In genomic region chr6:94222253-94222652, GRCm38 (mm10) we compare ENCODE assay signal across 26 mouse cellular contexts.
"Had no signal": no experiment of that assay in that cellular context is flagged by ENCODE, and none has a peak within 500 bp of the region (broad histone marks: within the 10 kb centered on the region; RNA-seq: fewer than 3 reads in every experiment).

No protein-coding gene starts in this region.

- H3K4me3 ChIP-seq: heart, embryonic 10.5 days; heart, embryonic 12.5 days; heart, embryonic 15.5 days; hindbrain, embryonic 13.5 days; hindbrain, embryonic 15.5 days; kidney, embryonic 15.5 days; limb, embryonic 13.5 days; limb, embryonic 15.5 days; liver, embryonic 12.5 days had no signal

- H3K4me1 ChIP-seq: hindbrain, embryonic 15.5 days had no signal

- H3K36me3 ChIP-seq: heart, embryonic 10.5 days; heart, embryonic 12.5 days; heart, embryonic 15.5 days; hindbrain, embryonic 13.5 days; hindbrain, embryonic 15.5 days; kidney, embryonic 15.5 days; limb, embryonic 13.5 days; limb, embryonic 15.5 days; liver, embryonic 12.5 days had no signal

- H3K9ac ChIP-seq: heart, embryonic 12.5 days; heart, embryonic 15.5 days; hindbrain, embryonic 13.5 days; hindbrain, embryonic 15.5 days; kidney, embryonic 15.5 days; limb, embryonic 13.5 days; limb, embryonic 15.5 days; liver, embryonic 12.5 days; liver, embryonic 14.5 days had no signal

- H3K27ac ChIP-seq: heart, embryonic 10.5 days; heart, embryonic 15.5 days; hindbrain, embryonic 13.5 days; hindbrain, embryonic 15.5 days; hindbrain, postnatal 0 days; kidney, embryonic 15.5 days; kidney, postnatal 0 days; limb, embryonic 13.5 days; limb, embryonic 15.5 days; liver, embryonic 12.5 days; liver, embryonic 14.5 days had no signal

- DNase-seq: gastrocnemius, postnatal 14 days; gastrocnemius, postnatal 36 days; heart, adult 18-20 months; heart, postnatal 14 days; heart, postnatal 36 days; kidney, adult 11 months; kidney, adult 2 months; kidney, adult 9 months; kidney, postnatal 14 days; kidney, postnatal 36 days; layer of hippocampus, adult 9-11 months; layer of hippocampus, postnatal 36 days; left cerebral cortex, postnatal 4 days had no signal

- H3K9me3 ChIP-seq: heart, embryonic 10.5 days; heart, embryonic 12.5 days; heart, embryonic 15.5 days; hindbrain, embryonic 13.5 days; hindbrain, embryonic 15.5 days; kidney, embryonic 15.5 days; limb, embryonic 13.5 days; limb, embryonic 15.5 days; liver, embryonic 12.5 days had no signal

- H3K27me3 ChIP-seq: heart, embryonic 12.5 days; heart, embryonic 15.5 days; hindbrain, embryonic 13.5 days; hindbrain, embryonic 15.5 days; kidney, embryonic 15.5 days; limb, embryonic 13.5 days; limb, embryonic 15.5 days had no signal

- H3K4me2 ChIP-seq: heart, embryonic 12.5 days; heart, embryonic 15.5 days; hindbrain, embryonic 13.5 days; hindbrain, embryonic 15.5 days; kidney, embryonic 15.5 days; limb, embryonic 13.5 days; limb, embryonic 15.5 days; liver, embryonic 12.5 days had no signal

- ATAC-seq: hindbrain, postnatal 0 days; intestine, embryonic 16.5 days; liver, embryonic 12.5 days had no signal
